Mouse (Mus musculus) left cerebral cortex, adult 9 months (tissue): ENCODE measurements around the gene Gm4847.

Source experiments
- DNase-seq, 2 experiments: peaks; one replicate each; pipeline ENCODE4 v3.0.0; 2022; ENCODE audit warnings: low spot score in 2 of 2

The Gm4847 gene

DNA sequence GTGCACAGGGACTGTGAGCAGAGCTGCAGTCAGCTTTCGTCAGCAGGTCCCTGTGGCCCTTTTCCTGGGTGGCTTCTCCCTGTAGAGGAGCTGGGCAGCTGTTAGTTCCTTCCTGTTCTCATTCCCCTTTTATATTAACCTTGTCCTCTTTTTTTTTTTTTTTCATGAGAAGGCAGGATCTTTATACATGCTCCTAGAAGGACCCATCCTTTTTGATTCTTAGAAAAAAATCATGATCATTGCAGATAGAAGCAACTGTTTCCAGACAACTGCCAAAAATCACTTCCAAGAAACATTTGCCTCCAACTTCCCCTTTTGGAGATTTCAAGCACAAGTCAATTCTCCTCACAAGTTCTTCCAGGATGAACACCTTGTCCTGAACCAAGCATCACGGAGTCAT, at the start of gene Gm4847:
Gene Gm4847, minus strand, starts transcription at position 101 of the 400 bp plus-strand sequence.
- DNase-seq: no peak

- no peak for DNase-seq
Measured at GRCm38 (mm10) chr1:166681745-166682144, 34.3 kb upstream of the Gm4847 start, which contains the start of gene Fmo9. TSS of gene Fmo9 (minus strand) at chr1:166681845.

GRCm38 (mm10) chr1:166669264-166669663, 21.8 kb upstream of the Gm4847 start:
- no peak for DNase-seq

GRCm38 (mm10) chr1:166660800-166661199, 13.3 kb upstream of the Gm4847 start:
- no peak for DNase-seq
